Mouse (Mus musculus) embryonic fibroblast, embryonic 13.5 days (primary cell): ENCODE results near the gene Bend5.

ENCODE experiments used
- CTCF ChIP-seq: IDR thresholded peaks from 2 replicates; pipeline ENCODE4 v1.5.1; 2011; ENCODE audit warnings: mild to moderate bottlenecking, control low read depth, low read length, moderate library complexity, borderline replicate concordance; ENCODE audit not compliant: insufficient read depth
- POLR2A ChIP-seq: IDR thresholded peaks from 2 replicates; pipeline ENCODE4 v1.6.1; 2011; ENCODE audit warnings: low read depth, mild to moderate bottlenecking, control low read depth, low read length, moderate library complexity

DNA sequence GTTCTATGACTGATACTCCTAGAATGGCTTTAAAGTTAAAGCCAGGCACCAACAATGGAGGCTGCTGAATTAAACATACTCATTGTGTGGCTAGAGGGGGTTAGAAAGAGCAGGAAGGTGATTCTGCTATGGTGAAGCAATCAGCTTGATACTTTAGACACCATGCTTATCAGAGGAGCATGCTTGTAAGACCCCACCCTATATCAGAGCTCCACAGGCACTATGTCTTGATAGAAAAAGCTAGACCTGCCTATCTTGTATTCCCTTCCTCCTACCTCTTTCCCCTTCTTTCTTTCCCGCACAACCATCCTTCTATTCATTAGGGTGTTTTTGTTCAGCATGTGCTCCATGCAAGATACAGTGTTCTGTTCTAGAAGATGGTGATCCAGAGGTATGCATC, 86.6 kb downstream of the Bend5 start:
- no peak for TF ChIP-seq CTCF
- TF ChIP-seq POLR2A, result no peak
